Mouse (Mus musculus) lung, embryonic 16.5 days (tissue): ENCODE results near the gene Dyrk2. TPM values are rescaled to one million over a fixed set of nuclear protein-coding genes. Genes with fewer than 3 reads are reported as not detected.

ENCODE experiments used
- ATAC-seq: fragments of 200-750 bp; cut with Nextera tagmentation; 2 replicates; pipeline ENCODE4 v1.8.0; 2017; ENCODE audit warnings: low read depth, mild to moderate bottlenecking, moderate library complexity
- H3K27ac ChIP-seq: fragments of 300-500 bp; sonication (generic); 2 replicates; pipeline ENCODE4 v1.5.1; 2014; ENCODE audit warnings: mild to moderate bottlenecking, control low read depth, low read length
- H3K27me3 ChIP-seq: fragments of 300-500 bp; sonication (generic); 2 replicates; pipeline ENCODE4 v1.6.1; 2014; ENCODE audit warnings: low read depth, low read length, mixed read lengths; ENCODE audit not compliant: control insufficient read depth, insufficient read depth
- H3K36me3 ChIP-seq: fragments of 300-500 bp; sonication (generic); 2 replicates; pipeline ENCODE4 v1.6.1; 2014; ENCODE audit warnings: low read length; ENCODE audit not compliant: control insufficient read depth, insufficient read depth
- H3K4me1 ChIP-seq: fragments of 300-500 bp; sonication (generic); replicated peaks from 2 replicates; pipeline ENCODE4 v1.6.1; 2014; ENCODE audit warnings: low read length, mixed read lengths; ENCODE audit not compliant: control insufficient read depth, insufficient read depth
- H3K4me2 ChIP-seq: fragments of 300-500 bp; sonication (generic); 2 replicates; pipeline ENCODE4 v1.6.1; 2014; ENCODE audit warnings: low read depth, low read length, control low read depth
- H3K4me3 ChIP-seq: fragments of 300-500 bp; sonication (generic); 2 replicates; pipeline ENCODE4 v1.5.1; 2014; ENCODE audit warnings: mild to moderate bottlenecking, low read length, control low read depth
- H3K9ac ChIP-seq: fragments of 300-500 bp; sonication (generic); 2 replicates; pipeline ENCODE4 v1.6.1; 2014; ENCODE audit warnings: low read length, control low read depth
- H3K9me3 ChIP-seq: fragments of 300-500 bp; sonication (generic); 2 replicates; pipeline ENCODE4 v1.6.1; 2016; ENCODE audit warnings: low read length; ENCODE audit not compliant: control insufficient read depth
- whole genome bisulfite sequencing: fragments of 180-500 bp; shearing (Covaris S2); extraction: QIAGEN DNeasy Blood & Tissue Kit; methylation state at CpG from one replicate; pipeline ENCODE4 v1.1.7; 2014; 5-methylcytosine and 5-hydroxymethylcytosine counted together
- polyA plus RNA-seq: library from polyadenylated mRNA; unstranded; fragments of >200 nt; fragmentation: Nextera tagmentation; extraction: Ambion mirVana; gene quantifications from 2 replicates; pipeline ENCODE4 v1.2.1, GENCODE M21; 2015

The Dyrk2 gene
- polyA plus RNA-seq, 1 experiment from 2014 or later = 6.9 TPM

- 86% methylated on average over 9 of the region's 9 CpGs for WGBS
- H3K9ac ChIP-seq = no peak overlapping the region
- no peak overlapping the region for H3K4me2 ChIP-seq
Observed at GRCm38 (mm10) chr10:118854641-118855040, 15.4 kb downstream of the Dyrk2 start.

GRCm38 (mm10) chr10:118852554-118852953, 17.5 kb downstream of the Dyrk2 start:
- no peaks in the 10 kb centered on the region for H3K9me3 ChIP-seq
- no peak overlapping the region for H3K27ac ChIP-seq
- H3K27me3 ChIP-seq = no peaks in the 10 kb centered on the region
- 81% methylated on average over 16 of the region's 16 CpGs for WGBS
- H3K9ac ChIP-seq = no peak overlapping the region
- no peaks in the 10 kb centered on the region for H3K4me1 ChIP-seq
- no peak for ATAC-seq
- 0 out of 2 replicates have a peak, but pooled peaks cover 2% of the 10 kb centered on the region for H3K36me3 ChIP-seq
- H3K4me3 ChIP-seq = no peak overlapping the region
- H3K4me2 ChIP-seq = no peak overlapping the region

More at GRCm38 (mm10) chr10:118854641-118855040, 15.4 kb downstream of the Dyrk2 start:
- Histone ChIP-seq H3K4me3 (no peak overlapping the region), H3K4me1 (peaks cover 3% of the 10 kb centered on the region; the same call in 1 of the 2 replicates), H3K27me3 (no peaks in the 10 kb centered on the region), H3K27ac (no peak overlapping the region), H3K9me3 (no peaks in the 10 kb centered on the region), H3K36me3 (peaks cover 16% of the 10 kb centered on the region)
- ATAC-seq = no peak

GRCm38 (mm10) chr10:118848501-118848900, 21.5 kb downstream of the Dyrk2 start:
- no peaks in the 10 kb centered on the region for H3K9me3 ChIP-seq
- H3K27me3 ChIP-seq = no peaks in the 10 kb centered on the region
- 70% methylated on average over 4 of the region's 4 CpGs for WGBS
- H3K27ac ChIP-seq = no peak overlapping the region
- no peak overlapping the region for H3K9ac ChIP-seq
- no peaks in the 10 kb centered on the region for H3K36me3 ChIP-seq
- no peak overlapping the region for H3K4me2 ChIP-seq
- no peak overlapping the region for H3K4me3 ChIP-seq
- no peaks in the 10 kb centered on the region for H3K4me1 ChIP-seq
- ATAC-seq = no peak

- Histone ChIP-seq H3K36me3 (no peaks in the 10 kb centered on the region), H3K4me3 (no peak overlapping the region), H3K9me3 (no peaks in the 10 kb centered on the region), H3K27ac (no peak overlapping the region), H3K9ac (no peak overlapping the region), H3K4me1 (no peaks in the 10 kb centered on the region), H3K4me2 (no peak overlapping the region), H3K27me3 (no peaks in the 10 kb centered on the region)
- WGBS = 28% methylated on average over 10 of the region's 10 CpGs
- no peak for ATAC-seq
Observed at GRCm38 (mm10) chr10:118846991-118847545, 22.9 kb downstream of the Dyrk2 start.

- ATAC-seq = no peak
- H3K27ac ChIP-seq = no peak overlapping the region
- WGBS = 89% methylated on average over 9 of the region's 9 CpGs
- H3K36me3 ChIP-seq = no peaks in the 10 kb centered on the region
- no peak overlapping the region for H3K4me3 ChIP-seq
- no peaks in the 10 kb centered on the region for H3K9me3 ChIP-seq
- no peak overlapping the region for H3K4me2 ChIP-seq
- peaks cover 4% of the 10 kb centered on the region; the same call in 1 of the 2 replicates for H3K4me1 ChIP-seq
- H3K27me3 ChIP-seq = no peaks in the 10 kb centered on the region
- no peak overlapping the region for H3K9ac ChIP-seq
Observed at GRCm38 (mm10) chr10:118840598-118840997, 29.4 kb downstream of the Dyrk2 start.

GRCm38 (mm10) chr10:118839343-118840141, 30.5 kb downstream of the Dyrk2 start:
- no peak for ATAC-seq
- Histone ChIP-seq H3K9me3 (no peaks in the 10 kb centered on the region), H3K9ac (no peak overlapping the region), H3K4me3 (no peak overlapping the region), H3K4me2 (no peak overlapping the region), H3K27me3 (no peaks in the 10 kb centered on the region), H3K4me1 (peaks cover 4% of the 10 kb centered on the region; the same call in 1 of the 2 replicates), H3K36me3 (no peaks in the 10 kb centered on the region), H3K27ac (no peak overlapping the region)
- WGBS = 78% methylated on average over 19 of the region's 19 CpGs

GRCm38 (mm10) chr10:118837636-118838035, 32.4 kb downstream of the Dyrk2 start:
- 37% methylated on average over 8 of the region's 8 CpGs for WGBS
- Histone ChIP-seq H3K9me3 (no peaks in the 10 kb centered on the region), H3K27me3 (no peaks in the 10 kb centered on the region), H3K9ac (no peak overlapping the region), H3K4me3 (no peak overlapping the region), H3K4me1 (peaks cover 4% of the 10 kb centered on the region; the same call in 1 of the 2 replicates), H3K27ac (no peak overlapping the region), H3K36me3 (no peaks in the 10 kb centered on the region), H3K4me2 (no peak overlapping the region)
- ATAC-seq = no peak

- no peak for ATAC-seq
- Histone ChIP-seq H3K4me2 (no peak overlapping the region), H3K4me1 (no peaks in the 10 kb centered on the region), H3K9me3 (no peaks in the 10 kb centered on the region), H3K36me3 (no peaks in the 10 kb centered on the region), H3K9ac (no peak overlapping the region), H3K27me3 (no peaks in the 10 kb centered on the region), H3K27ac (no peak overlapping the region), H3K4me3 (no peak overlapping the region)
- WGBS = 62% methylated on average over 8 of the region's 8 CpGs
Observed at GRCm38 (mm10) chr10:118831190-118831589, 38.8 kb downstream of the Dyrk2 start.

GRCm38 (mm10) chr10:118829641-118830040, 40.4 kb downstream of the Dyrk2 start:
- H3K36me3 ChIP-seq = no peaks in the 10 kb centered on the region
- H3K4me3 ChIP-seq = no peak overlapping the region
- 60% methylated on average over 2 of the region's 2 CpGs for WGBS
- H3K4me1 ChIP-seq = no peaks in the 10 kb centered on the region
- no peak for ATAC-seq
- no peaks in the 10 kb centered on the region for H3K9me3 ChIP-seq
- H3K9ac ChIP-seq = no peak overlapping the region
- no peak overlapping the region for H3K27ac ChIP-seq
- H3K4me2 ChIP-seq = no peak overlapping the region
- H3K27me3 ChIP-seq = no peaks in the 10 kb centered on the region
